Mouse (Mus musculus) kidney, embryonic 16.5 days (tissue): ENCODE measurements around the gene Ablim2. TPM values are rescaled to one million over a fixed set of nuclear protein-coding genes. Genes with fewer than 3 reads are reported as not detected.
A peak's percentile ranks its signal among the peaks of the same experiment; 100 is the strongest.

Source experiments
- ATAC-seq: fragments of 200-750 bp; cut with Nextera tagmentation; 2 replicates; pipeline ENCODE4 v1.8.0; 2017; ENCODE audit warnings: moderate TSS enrichment; ENCODE audit not compliant: low FRiP score, low TSS enrichment
- H3K27ac ChIP-seq: fragments of 300-500 bp; sonication (generic); 2 replicates; pipeline ENCODE4 v1.5.1; 2014; ENCODE audit warnings: low read length
- H3K27me3 ChIP-seq: fragments of 300-500 bp; sonication (generic); 2 replicates; pipeline ENCODE4 v1.6.1; 2014; ENCODE audit warnings: low read length, control low read depth, mixed read lengths; ENCODE audit not compliant: insufficient read depth
- H3K36me3 ChIP-seq: fragments of 300-500 bp; sonication (generic); 2 replicates; pipeline ENCODE4 v1.6.1; 2014; ENCODE audit warnings: low read length, control low read depth, mixed read lengths; ENCODE audit not compliant: insufficient read depth
- H3K4me1 ChIP-seq: fragments of 300-500 bp; sonication (generic); 2 replicates; pipeline ENCODE4 v1.6.1; 2014; ENCODE audit warnings: low read length, control low read depth, mixed read lengths; ENCODE audit not compliant: insufficient read depth
- H3K4me2 ChIP-seq: fragments of 300-500 bp; sonication (generic); replicated peaks from 2 replicates; pipeline ENCODE4 v1.6.1; 2014; ENCODE audit warnings: low read depth, low read length
- H3K4me3 ChIP-seq: fragments of 300-500 bp; sonication (generic); 2 replicates; pipeline ENCODE4 v1.5.1; 2014; ENCODE audit warnings: mild to moderate bottlenecking, low read length
- H3K9ac ChIP-seq: fragments of 300-500 bp; sonication (generic); replicated peaks from 2 replicates; pipeline ENCODE4 v1.6.1; 2014; ENCODE audit warnings: low read length
- H3K9me3 ChIP-seq: fragments of 300-500 bp; sonication (generic); 2 replicates; pipeline ENCODE4 v1.6.1; 2016; ENCODE audit warnings: low read length, control low read depth
- WGBS: fragments of 180-500 bp; shearing (Covaris S2); extraction: QIAGEN DNeasy Blood & Tissue Kit; methylation state at CpG from one replicate; pipeline ENCODE4 v1.1.7; 2014; 5-methylcytosine and 5-hydroxymethylcytosine counted together
- polyA plus RNA-seq: library from polyadenylated mRNA; unstranded; fragments of >200 nt; fragmentation: Nextera tagmentation; extraction: Ambion mirVana; gene quantifications from 2 replicates; pipeline ENCODE4 v1.2.1, GENCODE M21; 2015

The Ablim2 gene
- polyA plus RNA-seq, 1 experiment from 2014 or later: 2.8 TPM

DNA sequence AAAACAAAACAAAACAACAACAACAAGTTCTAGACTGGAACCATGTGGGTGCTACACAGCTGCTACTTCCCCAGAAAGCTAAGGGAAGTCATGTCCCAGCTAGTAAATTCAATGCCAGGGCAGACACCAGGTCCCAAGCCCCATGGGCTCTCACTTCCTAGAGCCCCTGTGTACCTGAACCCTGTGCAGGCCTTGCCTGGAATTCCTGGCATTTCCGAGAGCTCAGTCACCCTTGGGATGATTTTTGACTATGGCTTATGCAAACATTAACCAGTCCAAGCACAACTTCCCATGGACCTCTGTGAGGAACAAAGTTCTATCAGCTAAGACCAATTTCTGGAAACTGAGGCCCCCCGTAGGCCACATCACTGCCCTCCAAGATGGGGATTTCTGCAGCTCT lies 24.2 kb upstream of the Ablim2 start:
- Histone ChIP-seq H3K9ac (no peak overlapping the region), H3K27me3 (no peaks in the 10 kb centered on the region), H3K4me3 (no peak overlapping the region), H3K27ac (peak overlapping the region; percentile 81), H3K9me3 (no peaks in the 10 kb centered on the region), H3K4me2 (no peak overlapping the region), H3K4me1 (peaks cover 49% of the 10 kb centered on the region), H3K36me3 (no peaks in the 10 kb centered on the region)
- ATAC-seq: no peak
- 64% methylated on average over 2 of the region's 2 CpGs for WGBS

DNA sequence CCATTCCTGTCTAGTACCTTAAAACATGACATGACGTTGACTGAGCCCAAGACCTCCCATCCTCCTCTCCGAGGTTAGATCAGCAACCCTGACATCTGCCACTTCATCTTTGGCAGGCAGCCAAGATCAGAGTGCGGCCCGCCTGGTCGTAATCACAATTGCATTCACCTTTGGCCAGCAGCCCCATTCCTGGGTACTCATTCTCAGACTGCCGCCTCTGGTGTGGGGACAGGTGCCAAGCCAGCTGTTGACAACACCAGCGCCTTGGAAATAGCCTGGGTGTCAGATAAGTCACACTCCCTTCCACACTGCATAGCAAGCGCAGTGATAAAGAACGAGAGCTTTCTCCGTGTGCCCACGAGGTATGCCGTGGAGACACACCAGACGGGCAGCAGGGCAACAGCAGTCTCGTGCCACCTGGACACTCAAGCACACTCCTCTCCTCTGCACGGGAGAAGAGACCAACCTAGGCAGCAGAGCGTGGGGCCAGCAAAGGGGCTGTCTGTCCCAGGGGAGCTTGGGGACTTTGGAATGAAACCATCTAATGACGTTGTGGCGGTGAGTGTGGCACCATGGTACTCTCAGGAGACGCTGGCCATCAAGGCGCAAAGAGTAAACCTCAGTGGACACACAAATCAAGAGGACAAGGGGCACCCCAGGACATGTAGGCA lies 20.3 kb upstream of the Ablim2 start:
- H3K27ac ChIP-seq: peak overlapping the region; percentile 57; the same call in 1 of the 2 replicates
- H3K4me1 ChIP-seq: peaks cover 53% of the 10 kb centered on the region
- no peak overlapping the region for H3K4me2 ChIP-seq
- H3K36me3 ChIP-seq: no peaks in the 10 kb centered on the region
- no peak for ATAC-seq
- H3K4me3 ChIP-seq: no peak overlapping the region
- H3K27me3 ChIP-seq: peaks cover 7% of the 10 kb centered on the region; the same call in 1 of the 2 replicates
- H3K9ac ChIP-seq: no peak overlapping the region
- WGBS: 65% methylated on average over 20 of the region's 20 CpGs
- H3K9me3 ChIP-seq: no peaks in the 10 kb centered on the region

DNA sequence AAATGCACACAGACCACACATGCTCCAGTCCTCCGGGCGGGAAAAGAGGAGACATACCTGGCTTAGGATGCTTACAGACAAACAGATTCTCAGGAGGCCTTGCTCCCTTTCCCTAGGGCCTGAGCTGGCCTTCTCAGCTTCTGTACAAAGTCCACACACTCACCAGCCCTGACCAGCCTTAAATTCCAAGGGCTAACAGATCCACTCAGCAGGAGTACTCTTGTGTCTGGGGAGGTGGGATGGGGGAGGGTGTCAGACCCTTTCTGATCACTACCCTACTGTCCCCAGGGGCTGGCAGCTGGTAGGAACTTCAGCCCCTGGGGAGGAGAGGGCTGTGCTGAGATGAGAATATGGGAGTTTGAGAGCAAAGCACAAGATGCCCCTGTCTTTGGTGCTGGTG lies 18.7 kb upstream of the Ablim2 start:
- ATAC-seq: no peak
- Histone ChIP-seq H3K27ac (peak overlapping the region; percentile 87), H3K9me3 (no peaks in the 10 kb centered on the region), H3K36me3 (no peaks in the 10 kb centered on the region), H3K27me3 (peaks cover 7% of the 10 kb centered on the region; the same call in 1 of the 2 replicates), H3K4me3 (peak overlapping the region; percentile 1; the same call in 1 of the 2 replicates), H3K4me1 (peaks cover 39% of the 10 kb centered on the region), H3K4me2 (peak overlapping the region; percentile 36), H3K9ac (peak overlapping the region; percentile 27)
- 94% methylated on average over 2 of the region's 2 CpGs for WGBS

DNA sequence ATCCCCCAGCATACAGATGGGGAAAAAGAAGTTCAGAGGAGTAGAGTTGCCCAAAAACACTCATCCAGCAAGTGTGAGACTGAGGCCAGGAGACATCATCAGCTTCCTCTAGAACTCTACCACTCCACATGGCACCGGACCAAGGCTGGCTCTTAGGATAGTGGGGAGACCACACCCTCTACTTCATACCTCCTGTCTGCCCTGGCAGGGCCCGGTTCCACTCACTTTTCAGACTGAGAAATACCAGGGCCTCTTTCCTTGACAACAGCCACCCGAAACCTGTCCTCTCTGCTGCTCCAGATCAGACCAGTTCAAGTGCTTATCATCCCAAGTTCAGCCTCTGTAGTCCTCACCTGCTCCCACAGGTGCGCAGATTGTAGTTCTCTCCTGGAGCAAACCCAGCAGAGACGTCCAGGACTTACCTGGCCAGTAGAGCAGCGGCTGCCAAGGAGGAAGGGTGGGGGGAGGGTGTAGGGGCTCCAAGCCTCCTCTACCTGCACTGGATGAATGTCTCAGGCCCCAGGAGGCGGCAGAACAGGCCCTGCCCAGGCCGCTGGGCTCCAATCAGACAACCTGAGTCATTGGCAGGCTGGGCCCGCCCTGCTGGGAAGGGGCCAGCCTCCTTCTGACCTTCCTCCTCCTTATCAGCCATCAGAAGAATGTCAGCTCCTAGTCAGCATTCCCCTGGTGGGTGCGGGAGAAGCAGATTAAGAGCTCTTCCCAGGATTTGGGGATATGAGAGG lies 18.0 kb upstream of the Ablim2 start, which contains the start of gene Sh3tc1:
Gene Sh3tc1 (minus strand): TSS at position 452 of the 743 bp plus-strand sequence.
- Histone ChIP-seq H3K9ac (peak within 1 kb of the TSS; percentile 27), H3K4me2 (peak within 1 kb of the TSS; percentile 36), H3K27ac (peak within 1 kb of the TSS; percentile 87), H3K36me3 (no peaks in the 10 kb centered on the region), H3K4me3 (peak within 1 kb of the TSS; percentile 8; the same call in 1 of the 2 replicates), H3K4me1 (peaks cover 39% of the 10 kb centered on the region), H3K9me3 (no peaks in the 10 kb centered on the region), H3K27me3 (peaks cover 7% of the 10 kb centered on the region; the same call in 1 of the 2 replicates)
- ATAC-seq: peak; percentile 82
- WGBS: 31% methylated on average over 10 of the region's 10 CpGs

DNA sequence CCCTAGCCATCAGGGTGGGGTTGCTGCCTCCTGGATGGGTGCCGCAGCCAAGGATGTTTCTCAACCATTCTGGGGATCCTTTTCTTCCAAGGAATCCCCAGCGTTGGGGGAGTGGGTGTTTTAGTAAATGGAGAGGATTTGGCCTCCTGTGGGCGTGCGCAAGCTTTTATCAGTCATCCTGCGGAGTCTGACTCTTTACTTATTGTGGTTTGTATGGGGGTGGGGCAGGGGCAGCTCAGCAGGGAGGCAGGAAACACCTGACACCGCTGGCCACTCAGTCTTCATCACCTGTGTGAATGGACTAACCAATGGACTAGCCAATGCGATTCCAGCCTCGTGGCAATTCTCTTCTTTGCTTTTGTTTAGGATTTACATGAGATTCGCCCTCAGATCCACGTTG lies 17.0 kb upstream of the Ablim2 start:
- Histone ChIP-seq H3K27me3 (peaks cover 7% of the 10 kb centered on the region; the same call in 1 of the 2 replicates), H3K4me3 (no peak overlapping the region), H3K27ac (peak overlapping the region; percentile 87), H3K4me1 (peaks cover 39% of the 10 kb centered on the region), H3K4me2 (0 out of 2 replicates have a peak overlapping the region, but pooled peaks have one; percentile 1), H3K36me3 (no peaks in the 10 kb centered on the region), H3K9me3 (no peaks in the 10 kb centered on the region), H3K9ac (0 out of 2 replicates have a peak overlapping the region, but pooled peaks have one; percentile 24)
- WGBS: 20% methylated on average over 10 of the region's 10 CpGs
- ATAC-seq: no peak

DNA sequence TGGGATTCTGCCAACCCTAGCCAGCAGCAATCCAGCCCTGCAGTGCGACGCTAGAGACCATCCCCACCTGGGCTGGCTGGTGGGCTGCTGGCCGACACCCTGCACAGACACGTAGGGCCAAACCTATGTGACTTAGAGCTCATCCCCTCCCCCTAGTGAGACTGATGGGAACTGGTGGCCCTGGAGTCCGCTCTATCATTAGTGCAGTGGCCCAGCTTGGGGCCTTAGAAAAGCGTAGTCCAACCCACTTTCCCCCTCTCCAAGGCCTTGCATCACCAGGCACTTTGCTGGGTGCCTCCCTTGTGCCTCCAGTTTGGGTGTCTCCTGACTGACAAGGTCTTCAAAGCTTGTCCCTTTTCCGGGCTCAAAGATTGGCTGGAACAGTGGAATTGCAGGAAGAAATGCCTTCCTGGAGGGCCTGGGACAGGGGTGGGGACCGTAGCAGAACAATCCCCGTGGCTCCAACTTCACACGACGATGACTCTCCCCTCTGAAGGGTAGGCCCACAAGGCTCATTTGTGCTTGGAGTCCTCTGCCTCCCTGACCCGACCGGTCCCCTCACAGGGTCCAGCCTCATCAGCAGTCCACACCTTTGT lies 16.4 kb upstream of the Ablim2 start:
- no peak for ATAC-seq
- H3K9me3 ChIP-seq: no peaks in the 10 kb centered on the region

DNA sequence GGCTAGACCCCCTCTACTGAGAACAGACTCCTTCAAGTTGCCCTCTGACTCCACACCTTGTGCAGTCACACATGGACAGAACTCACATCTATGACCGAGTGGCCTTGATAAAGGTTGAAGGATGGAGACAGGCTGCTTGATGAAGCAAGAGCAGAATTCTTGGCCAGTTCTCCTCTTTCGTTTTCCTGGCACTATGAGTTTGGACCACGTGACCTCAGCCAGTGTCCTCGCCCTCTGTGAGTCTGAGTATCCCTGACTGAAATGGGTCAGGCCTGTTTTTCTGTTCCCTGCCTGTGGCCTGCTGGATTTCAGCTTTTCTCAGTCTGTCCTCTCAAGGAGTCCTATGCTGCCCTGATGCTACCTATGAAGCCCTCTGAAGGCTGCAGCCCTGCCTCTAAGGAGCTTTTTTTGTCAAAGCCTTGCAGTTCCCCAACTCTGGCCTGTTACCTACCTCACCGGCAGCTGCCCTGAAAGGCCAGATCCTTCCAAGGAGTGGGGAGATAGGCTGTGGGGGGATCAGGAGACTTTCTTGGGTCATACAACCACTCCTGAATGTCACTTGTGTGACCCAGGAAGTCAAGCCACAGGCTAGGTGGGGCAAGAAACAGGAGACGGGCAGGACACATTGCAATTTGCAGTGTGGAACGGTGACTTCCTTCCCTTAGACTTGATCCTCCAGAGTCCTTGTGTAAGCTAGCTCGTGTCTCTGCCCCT lies 14.3 kb upstream of the Ablim2 start:
- peaks cover 7% of the 10 kb centered on the region; the same call in 1 of the 2 replicates for H3K27me3 ChIP-seq
- H3K27ac ChIP-seq: no peak overlapping the region
- H3K4me2 ChIP-seq: no peak overlapping the region
- no peaks in the 10 kb centered on the region for H3K9me3 ChIP-seq
- H3K4me3 ChIP-seq: no peak overlapping the region
- H3K4me1 ChIP-seq: peaks cover 28% of the 10 kb centered on the region
- ATAC-seq: no peak
- 70% methylated on average over 8 of the region's 8 CpGs for WGBS
- H3K9ac ChIP-seq: no peak overlapping the region
- H3K36me3 ChIP-seq: no peaks in the 10 kb centered on the region

More for the DNA sequence above, 16.4 kb upstream of the Ablim2 start:
- Histone ChIP-seq H3K4me3 (no peak overlapping the region), H3K36me3 (no peaks in the 10 kb centered on the region), H3K4me1 (peaks cover 39% of the 10 kb centered on the region), H3K4me2 (no peak overlapping the region), H3K27me3 (peaks cover 7% of the 10 kb centered on the region; the same call in 1 of the 2 replicates), H3K9ac (no peak overlapping the region), H3K27ac (peak overlapping the region; percentile 16; the same call in 1 of the 2 replicates)
- WGBS: 53% methylated on average over 13 of the region's 13 CpGs

DNA sequence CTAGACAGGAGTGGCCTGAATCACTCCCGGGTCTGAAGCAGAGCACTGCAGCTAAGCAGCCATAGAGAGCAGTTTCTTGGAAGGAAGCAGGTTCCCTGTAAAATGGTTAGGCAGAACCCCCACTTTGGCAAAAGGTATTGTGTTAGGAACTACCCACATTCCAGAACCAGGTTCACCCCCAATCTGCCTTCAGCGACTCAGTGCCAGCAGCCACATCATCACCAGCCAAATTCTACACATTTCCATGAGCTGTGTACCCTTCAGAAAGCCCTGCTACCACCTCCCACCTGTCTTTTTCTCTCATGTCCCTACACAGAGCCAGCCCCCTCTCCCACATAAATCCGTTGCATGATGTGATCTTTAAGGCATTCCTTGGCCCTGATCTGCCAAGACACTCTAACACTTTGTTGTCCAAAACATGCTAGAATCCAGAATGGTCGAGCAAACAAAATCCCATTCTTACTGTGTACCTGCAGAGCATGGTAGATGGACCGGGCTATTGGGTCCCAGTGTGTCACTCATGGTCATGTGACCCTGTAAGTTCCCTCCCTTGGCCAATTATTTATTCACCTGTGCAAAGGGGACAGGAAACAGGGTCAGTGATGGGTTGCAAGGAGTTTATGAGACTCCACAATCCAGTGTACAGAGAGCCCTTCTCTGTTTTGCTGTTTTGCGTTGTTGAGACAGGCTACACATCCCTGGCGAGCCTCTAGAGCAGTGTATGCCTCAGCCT lies 13.5 kb upstream of the Ablim2 start:
- Histone ChIP-seq H3K9ac (no peak overlapping the region), H3K27me3 (peaks cover 7% of the 10 kb centered on the region; the same call in 1 of the 2 replicates), H3K4me2 (no peak overlapping the region), H3K4me1 (peaks cover 28% of the 10 kb centered on the region), H3K4me3 (no peak overlapping the region), H3K9me3 (no peaks in the 10 kb centered on the region), H3K36me3 (no peaks in the 10 kb centered on the region), H3K27ac (no peak overlapping the region)
- 82% methylated on average over 7 of the region's 7 CpGs for WGBS
- ATAC-seq: no peak

DNA sequence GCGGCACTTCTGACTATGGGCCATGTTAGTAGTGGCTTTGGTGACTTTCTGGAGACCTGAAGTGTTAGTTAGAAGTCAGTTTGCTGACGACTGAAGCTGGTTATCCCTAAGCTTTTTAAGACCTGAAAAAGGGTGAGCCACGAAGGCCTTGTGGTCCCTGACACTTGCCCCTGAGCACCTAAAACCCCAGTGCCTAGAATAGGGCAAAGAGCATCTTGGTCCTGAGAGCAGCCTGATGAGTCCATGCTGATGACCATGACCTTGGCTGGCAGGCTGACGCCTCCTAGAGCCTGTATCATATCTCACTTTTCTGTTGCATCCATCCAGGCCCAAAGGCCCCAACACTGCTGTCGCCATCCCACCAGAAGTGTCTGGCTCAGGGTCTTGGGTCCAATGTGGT lies 12.3 kb upstream of the Ablim2 start:
- Histone ChIP-seq H3K4me3 (no peak overlapping the region), H3K4me2 (no peak overlapping the region), H3K27me3 (peaks cover 3% of the 10 kb centered on the region; the same call in 1 of the 2 replicates), H3K9ac (no peak overlapping the region), H3K9me3 (no peaks in the 10 kb centered on the region), H3K36me3 (no peaks in the 10 kb centered on the region), H3K4me1 (peaks cover 19% of the 10 kb centered on the region), H3K27ac (no peak overlapping the region)
- ATAC-seq: no peak
- 88% methylated on average over 5 of the region's 5 CpGs for WGBS
